Mouse (Mus musculus) right cerebral cortex, adult 2 months (tissue): ENCODE results near the gene Gm10058.
"Not testable (repeated sequence)": the region's sequence is repeated elsewhere in the genome, so short reads cannot be mapped to it uniquely, and the experiment has no call there.

ENCODE experiments used
- DNase-seq, 2 experiments: peaks; one replicate each; pipeline ENCODE4 v3.0.0; 2021 to 2022; ENCODE audit warnings: low spot score in 2 of 2

Gene Gm10058

GRCm38 (mm10) chrX:27946785-27947184, at the start of gene Gm10058:
Gene Gm10058, minus strand, starts transcription at chrX:27946885.
- not testable (repeated sequence) for DNase-seq
